Mouse (Mus musculus): ENCODE measurements around the gene Ncoa6. TPM values are rescaled to one million over a fixed set of nuclear protein-coding genes. Genes with fewer than 3 reads are reported as not detected.
"Not testable (repeated sequence)": the region's sequence is repeated elsewhere in the genome, so short reads cannot be mapped to it uniquely, and the experiment has no call there.

Gene Ncoa6
- polyA plus RNA-seq, 1 experiment from 2014 or later = 27.7 TPM

DNA sequence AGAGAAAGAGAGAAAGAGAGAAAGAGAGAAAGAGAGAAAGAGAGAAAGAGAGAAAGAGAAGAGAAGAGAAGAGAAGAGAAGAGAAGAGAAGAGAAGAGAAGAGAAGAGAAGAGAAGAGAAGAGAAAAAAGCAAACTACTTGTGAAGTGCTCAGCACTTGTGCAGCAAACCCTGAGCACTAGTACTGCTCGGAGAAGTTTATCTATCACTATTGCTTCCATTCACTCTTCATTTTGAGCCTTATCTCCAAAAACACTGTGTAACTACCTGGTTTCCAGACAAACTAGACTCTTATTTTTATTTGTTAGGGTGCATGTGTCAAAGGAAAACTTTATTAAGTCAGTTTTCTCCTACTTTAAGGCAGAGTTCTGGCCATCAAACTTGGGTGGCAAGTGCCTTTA lies 6.8 kb downstream of the Ncoa6 start:
- H3K36me3 ChIP-seq (replicated peaks; ENCODE audit: control insufficient read depth, insufficient read depth, low read depth, low read length) = no peaks in the 10 kb centered on the region
- H3K9ac ChIP-seq (replicated peaks; ENCODE audit: low read length) = no peak overlapping the region
- H3K9me3 ChIP-seq (replicated peaks; ENCODE audit: control insufficient read depth, low read length) = no peaks in the 10 kb centered on the region
- no peak for DNase-seq (ENCODE audit: low spot score)
- H3K27me3 ChIP-seq (ENCODE audit: control insufficient read depth, insufficient read depth, low read length) = no peaks in the 10 kb centered on the region
- H3K27ac ChIP-seq (replicated peaks; ENCODE audit: low read depth, low read length) = no peak overlapping the region
- ATAC-seq (replicated peaks; ENCODE audit: insufficient number of reproducible peaks, low FRiP score, low TSS enrichment, low read depth) = no peak
- no peaks in the 10 kb centered on the region for H3K4me1 ChIP-seq (ENCODE audit: control insufficient read depth, insufficient read depth, low read length)
- 91% methylated on average over 1 of the region's 1 CpGs for WGBS
- no peak overlapping the region for H3K4me2 ChIP-seq (ENCODE audit: low read depth, low read length)
- no peak overlapping the region for H3K4me3 ChIP-seq (ENCODE audit: low read depth, low read length)

DNA sequence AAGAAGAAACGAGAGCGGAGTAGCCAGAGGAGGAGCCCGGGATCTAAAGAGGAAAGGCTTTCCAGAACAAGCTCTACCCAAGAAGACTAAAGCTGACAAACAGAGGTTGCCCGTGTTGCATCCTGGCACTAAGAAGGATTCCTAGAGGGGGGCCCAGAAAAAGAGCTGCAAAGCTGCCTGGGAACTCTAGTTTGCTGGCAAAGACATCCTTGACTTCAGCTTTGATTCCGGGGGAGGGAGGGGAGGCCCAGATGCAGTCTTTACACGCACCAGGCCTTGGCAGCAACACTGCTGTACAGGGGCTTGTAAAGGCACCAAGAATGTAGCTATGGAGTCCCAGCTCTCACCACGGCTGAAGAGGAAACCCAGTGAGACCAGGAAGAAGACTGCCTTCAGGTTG lies 20.1 kb downstream of the Ncoa6 start:
- no peak overlapping the region for H3K27ac ChIP-seq (replicated peaks; ENCODE audit: low read depth, low read length)
- no peak overlapping the region for H3K4me3 ChIP-seq (ENCODE audit: low read depth, low read length)
- no peaks in the 10 kb centered on the region; the same call in 1 of the 2 replicates for H3K36me3 ChIP-seq (replicated peaks; ENCODE audit: control insufficient read depth, insufficient read depth, low read depth, low read length)
- no peak for DNase-seq (ENCODE audit: low spot score)
- no peaks in the 10 kb centered on the region for H3K9me3 ChIP-seq (replicated peaks; ENCODE audit: control insufficient read depth, low read length)
- H3K4me1 ChIP-seq (ENCODE audit: control insufficient read depth, insufficient read depth, low read length) = no peaks in the 10 kb centered on the region
- no peak overlapping the region for H3K9ac ChIP-seq (replicated peaks; ENCODE audit: low read length)
- H3K27me3 ChIP-seq (ENCODE audit: control insufficient read depth, insufficient read depth, low read length) = no peaks in the 10 kb centered on the region
- WGBS = 88% methylated on average over 7 of the region's 7 CpGs
- no peak for ATAC-seq (replicated peaks; ENCODE audit: insufficient number of reproducible peaks, low FRiP score, low TSS enrichment, low read depth)
- no peak overlapping the region for H3K4me2 ChIP-seq (ENCODE audit: low read depth, low read length)

DNA sequence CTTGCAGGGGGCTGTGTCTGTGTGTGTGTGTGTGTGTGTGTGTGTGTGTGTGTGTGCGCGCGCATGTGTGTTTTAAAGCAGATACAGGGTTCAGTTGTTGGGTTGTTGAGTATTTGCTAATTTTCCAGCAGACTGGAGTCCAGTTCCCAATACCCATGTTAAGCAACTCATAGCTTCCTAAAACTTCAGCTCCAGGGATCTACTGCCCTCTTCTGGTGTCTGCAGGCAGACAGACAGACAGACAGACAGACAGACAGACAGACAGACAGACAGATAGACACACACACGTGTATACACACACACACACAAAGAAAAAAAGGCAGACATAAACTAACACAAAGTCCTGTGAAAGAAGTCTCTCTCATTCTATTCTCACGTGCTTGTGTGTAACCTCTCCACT lies 22.4 kb downstream of the Ncoa6 start:
- DNase-seq (ENCODE audit: low spot score) (no peak), ATAC-seq (replicated peaks; ENCODE audit: insufficient number of reproducible peaks, low FRiP score, low TSS enrichment, low read depth) (no peak)
- no peak overlapping the region for H3K4me2 ChIP-seq (ENCODE audit: low read depth, low read length)
- H3K27me3 ChIP-seq (ENCODE audit: control insufficient read depth, insufficient read depth, low read length) = no peaks in the 10 kb centered on the region
- WGBS = 84% methylated on average over 5 of the region's 5 CpGs
- H3K9ac ChIP-seq (replicated peaks; ENCODE audit: low read length) = no peak overlapping the region
- no peaks in the 10 kb centered on the region; the same call in 1 of the 2 replicates for H3K36me3 ChIP-seq (replicated peaks; ENCODE audit: control insufficient read depth, insufficient read depth, low read depth, low read length)
- H3K27ac ChIP-seq (replicated peaks; ENCODE audit: low read depth, low read length) = no peak overlapping the region
- H3K4me1 ChIP-seq (ENCODE audit: control insufficient read depth, insufficient read depth, low read length) = no peaks in the 10 kb centered on the region
- no peak overlapping the region for H3K4me3 ChIP-seq (ENCODE audit: low read depth, low read length)
- no peaks in the 10 kb centered on the region for H3K9me3 ChIP-seq (replicated peaks; ENCODE audit: control insufficient read depth, low read length)

DNA sequence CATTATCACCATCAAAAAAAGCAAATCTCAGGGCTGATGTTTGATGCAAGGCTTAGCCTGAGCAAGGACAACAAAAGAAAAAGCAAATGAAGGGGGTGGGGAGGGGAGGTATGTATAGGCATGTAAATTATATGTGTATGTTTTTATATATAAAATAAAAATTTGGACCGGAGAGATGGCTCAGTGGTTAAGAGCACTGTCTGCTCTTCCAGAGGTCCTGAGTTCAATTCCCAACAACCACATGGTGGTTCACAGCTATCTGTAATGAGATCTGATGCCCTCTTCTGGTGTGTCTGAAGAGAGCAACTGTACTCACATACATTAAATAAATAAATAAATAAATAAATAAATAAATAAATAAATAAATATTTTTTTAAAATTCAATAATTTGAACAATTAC lies 25.8 kb downstream of the Ncoa6 start:
- not testable (repeated sequence) for ATAC-seq (replicated peaks; ENCODE audit: insufficient number of reproducible peaks, low FRiP score, low TSS enrichment, low read depth); H3K9me3 ChIP-seq (replicated peaks; ENCODE audit: control insufficient read depth, low read length); H3K27me3 ChIP-seq (ENCODE audit: control insufficient read depth, insufficient read depth, low read length); H3K4me2 ChIP-seq (ENCODE audit: low read depth, low read length); H3K36me3 ChIP-seq (replicated peaks; ENCODE audit: control insufficient read depth, insufficient read depth, low read depth, low read length); DNase-seq (ENCODE audit: low spot score); H3K4me3 ChIP-seq (ENCODE audit: low read depth, low read length); H3K27ac ChIP-seq (replicated peaks; ENCODE audit: low read depth, low read length); H3K9ac ChIP-seq (replicated peaks; ENCODE audit: low read length); H3K4me1 ChIP-seq (ENCODE audit: control insufficient read depth, insufficient read depth, low read length)
- 93% methylated on average over 1 of the region's 1 CpGs for WGBS

DNA sequence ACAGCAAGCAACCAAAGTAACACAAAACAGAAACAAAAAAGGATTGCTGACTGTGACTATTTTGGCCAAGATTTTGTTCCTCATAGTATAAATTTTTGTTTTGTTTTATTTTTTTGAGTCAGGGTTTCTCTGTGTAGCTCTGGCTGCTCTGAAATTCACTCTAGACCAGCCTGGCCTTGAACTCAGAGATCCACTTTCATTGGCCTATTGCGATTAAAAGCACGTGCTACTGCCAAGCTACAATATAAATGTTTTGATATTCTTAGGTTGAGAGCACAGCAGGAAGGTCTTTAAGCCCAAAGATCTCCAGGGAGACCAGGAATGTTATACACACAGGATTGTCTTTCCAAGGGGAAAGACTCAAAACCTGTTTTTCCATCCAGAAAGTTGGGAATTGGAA lies 30.2 kb downstream of the Ncoa6 start:
- no peaks in the 10 kb centered on the region for H3K9me3 ChIP-seq (replicated peaks; ENCODE audit: control insufficient read depth, low read length)
- ATAC-seq (replicated peaks; ENCODE audit: insufficient number of reproducible peaks, low FRiP score, low TSS enrichment, low read depth) = no peak
- H3K27me3 ChIP-seq (ENCODE audit: control insufficient read depth, insufficient read depth, low read length) = no peaks in the 10 kb centered on the region
- H3K36me3 ChIP-seq (replicated peaks; ENCODE audit: control insufficient read depth, insufficient read depth, low read depth, low read length) = no peaks in the 10 kb centered on the region
- 52% methylated on average over 2 of the region's 2 CpGs for WGBS
- H3K27ac ChIP-seq (replicated peaks; ENCODE audit: low read depth, low read length) = no peak overlapping the region
- H3K4me1 ChIP-seq (ENCODE audit: control insufficient read depth, insufficient read depth, low read length) = no peaks in the 10 kb centered on the region
- H3K4me3 ChIP-seq (ENCODE audit: low read depth, low read length) = no peak overlapping the region
- DNase-seq (ENCODE audit: low spot score) = peak; percentile 8
- no peak overlapping the region for H3K4me2 ChIP-seq (ENCODE audit: low read depth, low read length)
- H3K9ac ChIP-seq (replicated peaks; ENCODE audit: low read length) = no peak overlapping the region

DNA sequence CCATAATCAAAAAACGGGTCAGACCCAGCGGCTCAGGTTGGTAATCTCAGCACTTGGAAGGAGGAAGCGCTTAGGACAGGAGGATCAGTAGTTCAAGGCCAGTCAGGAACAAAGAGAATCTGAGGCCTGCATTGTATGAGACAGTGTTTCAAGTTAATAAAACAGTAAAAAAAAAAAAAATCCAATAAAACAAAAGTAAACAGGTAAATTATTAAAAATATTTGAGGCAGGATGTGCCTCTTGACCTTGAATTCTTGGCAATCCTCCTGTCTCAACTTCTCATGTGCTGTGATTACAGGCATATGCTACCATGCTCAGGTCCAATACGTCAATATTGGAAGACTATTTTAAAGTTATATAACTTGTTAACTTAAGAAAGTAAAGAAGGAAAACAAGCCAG lies 30.8 kb downstream of the Ncoa6 start:
- 86% methylated on average over 4 of the region's 4 CpGs for WGBS
- H3K36me3 ChIP-seq (replicated peaks; ENCODE audit: control insufficient read depth, insufficient read depth, low read depth, low read length) = no peaks in the 10 kb centered on the region
- no peak for DNase-seq (ENCODE audit: low spot score)
- ATAC-seq (replicated peaks; ENCODE audit: insufficient number of reproducible peaks, low FRiP score, low TSS enrichment, low read depth) = no peak
- H3K4me2 ChIP-seq (ENCODE audit: low read depth, low read length) = no peak overlapping the region
- no peaks in the 10 kb centered on the region for H3K9me3 ChIP-seq (replicated peaks; ENCODE audit: control insufficient read depth, low read length)
- H3K9ac ChIP-seq (replicated peaks; ENCODE audit: low read length) = no peak overlapping the region
- no peak overlapping the region for H3K4me3 ChIP-seq (ENCODE audit: low read depth, low read length)
- H3K27me3 ChIP-seq (ENCODE audit: control insufficient read depth, insufficient read depth, low read length) = no peaks in the 10 kb centered on the region
- H3K4me1 ChIP-seq (ENCODE audit: control insufficient read depth, insufficient read depth, low read length) = no peaks in the 10 kb centered on the region
- H3K27ac ChIP-seq (replicated peaks; ENCODE audit: low read depth, low read length) = no peak overlapping the region

DNA sequence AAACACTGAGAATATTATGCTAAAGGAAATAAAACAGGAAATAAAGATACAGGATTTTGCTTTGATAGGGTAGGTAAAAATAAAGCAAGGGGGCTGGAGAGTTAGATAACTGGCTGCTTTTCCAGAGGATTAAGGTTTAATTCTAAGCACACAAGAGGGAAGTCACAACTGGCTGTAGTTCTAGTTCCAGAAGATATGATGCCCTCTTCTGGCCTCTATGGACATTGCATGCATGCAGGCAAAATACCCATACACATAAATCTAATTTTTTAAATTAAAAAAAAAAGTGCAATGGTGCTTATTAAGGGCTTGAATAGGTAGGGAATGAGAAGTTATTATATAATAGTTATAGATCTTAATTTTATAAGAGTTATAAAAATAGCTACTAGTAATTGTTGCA lies 37.2 kb downstream of the Ncoa6 start:
- Histone ChIP-seq H3K36me3 (replicated peaks; ENCODE audit: control insufficient read depth, insufficient read depth, low read depth, low read length) (peaks cover 9% of the 10 kb centered on the region), H3K4me1 (ENCODE audit: control insufficient read depth, insufficient read depth, low read length) (no peaks in the 10 kb centered on the region), H3K4me3 (ENCODE audit: low read depth, low read length) (no peak overlapping the region), H3K27me3 (ENCODE audit: control insufficient read depth, insufficient read depth, low read length) (no peaks in the 10 kb centered on the region), H3K9ac (replicated peaks; ENCODE audit: low read length) (no peak overlapping the region), H3K9me3 (replicated peaks; ENCODE audit: control insufficient read depth, low read length) (no peaks in the 10 kb centered on the region), H3K4me2 (ENCODE audit: low read depth, low read length) (no peak overlapping the region), H3K27ac (replicated peaks; ENCODE audit: low read depth, low read length) (no peak overlapping the region)
- ATAC-seq (replicated peaks; ENCODE audit: insufficient number of reproducible peaks, low FRiP score, low TSS enrichment, low read depth) (no peak), DNase-seq (ENCODE audit: low spot score) (peak; percentile 20)

DNA sequence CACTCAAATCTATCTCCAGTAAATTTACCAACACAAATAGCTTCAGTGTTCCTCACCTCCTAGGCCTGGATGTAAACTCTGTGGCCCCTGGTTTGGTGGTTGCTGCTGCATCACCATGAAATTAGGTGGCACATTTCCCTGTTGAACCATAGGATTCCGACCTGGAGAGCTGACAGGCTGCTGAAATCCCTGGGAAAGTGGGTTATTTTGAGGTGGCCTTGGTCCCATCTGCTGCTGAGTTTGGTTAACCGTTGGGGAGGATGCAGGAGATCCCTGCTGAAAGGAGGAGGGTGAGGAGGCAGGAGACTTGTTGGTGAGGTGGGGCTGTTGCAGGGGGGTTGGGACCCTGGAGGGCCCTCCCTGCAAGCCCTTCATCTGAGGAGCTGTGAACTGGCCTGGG lies 52.8 kb downstream of the Ncoa6 start:
- Histone ChIP-seq H3K9ac (replicated peaks; ENCODE audit: low read length) (no peak overlapping the region), H3K4me1 (ENCODE audit: control insufficient read depth, insufficient read depth, low read length) (no peaks in the 10 kb centered on the region), H3K4me3 (ENCODE audit: low read depth, low read length) (no peak overlapping the region), H3K27me3 (ENCODE audit: control insufficient read depth, insufficient read depth, low read length) (no peaks in the 10 kb centered on the region), H3K36me3 (replicated peaks; ENCODE audit: control insufficient read depth, insufficient read depth, low read depth, low read length) (peaks cover 8% of the 10 kb centered on the region), H3K27ac (replicated peaks; ENCODE audit: low read depth, low read length) (no peak overlapping the region), H3K4me2 (ENCODE audit: low read depth, low read length) (no peak overlapping the region), H3K9me3 (replicated peaks; ENCODE audit: control insufficient read depth, low read length) (no peaks in the 10 kb centered on the region)
- no peak for DNase-seq (ENCODE audit: low spot score)
- WGBS = 89% methylated on average over 2 of the region's 2 CpGs
- no peak for ATAC-seq (replicated peaks; ENCODE audit: insufficient number of reproducible peaks, low FRiP score, low TSS enrichment, low read depth)

DNA sequence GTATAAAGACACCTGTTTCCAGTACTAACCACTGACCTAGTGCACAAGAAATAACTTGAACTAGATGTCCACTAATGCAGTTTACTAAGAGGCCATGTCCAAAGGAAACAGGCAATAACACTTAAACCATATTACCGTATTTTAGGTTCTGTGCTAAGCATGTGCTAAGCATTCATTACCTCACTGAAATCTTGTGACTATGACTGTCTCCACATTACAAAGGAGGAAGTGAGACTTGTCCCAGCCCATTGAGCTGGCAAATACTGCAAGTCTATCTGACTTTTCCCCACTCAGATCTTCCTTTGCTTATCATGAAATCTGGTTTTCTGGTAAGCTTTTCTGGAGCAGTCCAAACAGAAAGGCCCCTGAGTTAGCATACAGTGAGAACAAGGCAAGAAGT lies 69.1 kb downstream of the Ncoa6 start:
- no peak overlapping the region for H3K4me2 ChIP-seq (ENCODE audit: low read depth, low read length)
- H3K27me3 ChIP-seq (ENCODE audit: control insufficient read depth, insufficient read depth, low read length) = no peaks in the 10 kb centered on the region
- DNase-seq (ENCODE audit: low spot score) (no peak), ATAC-seq (replicated peaks; ENCODE audit: insufficient number of reproducible peaks, low FRiP score, low TSS enrichment, low read depth) (no peak)
- no peaks in the 10 kb centered on the region for H3K4me1 ChIP-seq (ENCODE audit: control insufficient read depth, insufficient read depth, low read length)
- H3K9ac ChIP-seq (replicated peaks; ENCODE audit: low read length) = no peak overlapping the region
- WGBS = 92% methylated on average over 1 of the region's 1 CpGs
- H3K4me3 ChIP-seq (ENCODE audit: low read depth, low read length) = no peak overlapping the region
- H3K36me3 ChIP-seq (replicated peaks; ENCODE audit: control insufficient read depth, insufficient read depth, low read depth, low read length) = peaks cover 3% of the 10 kb centered on the region
- H3K9me3 ChIP-seq (replicated peaks; ENCODE audit: control insufficient read depth, low read length) = no peaks in the 10 kb centered on the region
- H3K27ac ChIP-seq (replicated peaks; ENCODE audit: low read depth, low read length) = no peak overlapping the region

All from embryonic facial prominence, embryonic 11.5 days (tissue).